Mouse (Mus musculus) forebrain, embryonic 15.5 days (tissue): ENCODE measurements around the gene Sbno2. TPM values are rescaled to one million over a fixed set of nuclear protein-coding genes. Genes with fewer than 3 reads are reported as not detected.
A peak's percentile ranks its signal among the peaks of the same experiment; 100 is the strongest.

ENCODE experiments used
- ATAC-seq: fragments of 200-750 bp; cut with Nextera tagmentation; replicated peaks from 2 replicates; pipeline ENCODE4 v1.8.0; 2017; ENCODE audit warnings: mild to moderate bottlenecking, moderate TSS enrichment, moderate library complexity
- H3K27ac ChIP-seq: fragments of 300-500 bp; sonication (generic); replicated peaks from 2 replicates; pipeline ENCODE4 v1.5.1; 2015; ENCODE audit warnings: mild to moderate bottlenecking, inconsistent platforms
- H3K27me3 ChIP-seq: fragments of 300-500 bp; sonication (generic); 2 replicates; pipeline ENCODE4 v1.6.1; 2015; ENCODE audit warnings: inconsistent platforms
- H3K36me3 ChIP-seq: fragments of 300-500 bp; sonication (generic); 2 replicates; pipeline ENCODE4 v1.6.1; 2015; ENCODE audit warnings: mild to moderate bottlenecking, inconsistent platforms
- H3K4me1 ChIP-seq: fragments of 300-500 bp; sonication (generic); 2 replicates; pipeline ENCODE4 v1.6.1; 2015; ENCODE audit warnings: inconsistent platforms
- H3K4me2 ChIP-seq: fragments of 300-500 bp; sonication (generic); replicated peaks from 2 replicates; pipeline ENCODE4 v1.6.1; 2015; ENCODE audit warnings: mild to moderate bottlenecking, inconsistent platforms
- H3K4me3 ChIP-seq: fragments of 300-500 bp; sonication (generic); 2 replicates; pipeline ENCODE4 v1.5.1; 2015; ENCODE audit warnings: mild to moderate bottlenecking, inconsistent platforms
- H3K9ac ChIP-seq: fragments of 300-500 bp; sonication (generic); replicated peaks from 2 replicates; pipeline ENCODE4 v1.6.1; 2015; ENCODE audit warnings: mild to moderate bottlenecking, inconsistent platforms
- H3K9me3 ChIP-seq: fragments of 300-500 bp; sonication (generic); 2 replicates; pipeline ENCODE4 v1.6.1; 2016; ENCODE audit warnings: inconsistent platforms
- WGBS: fragments of 180-500 bp; shearing (Covaris S2); methylation state at CpG from one replicate; pipeline ENCODE4 v1.1.7; 2015; ENCODE audit warnings: mixed read lengths; 5-methylcytosine and 5-hydroxymethylcytosine counted together
- polyA plus RNA-seq: library from polyadenylated mRNA; unstranded; fragments of >200 nt; fragmentation: Nextera tagmentation; extraction: Ambion mirVana; gene quantifications from 2 replicates; pipeline ENCODE4 v1.2.1, GENCODE M21; 2015

Gene Sbno2
- polyA plus RNA-seq, 1 experiment from 2014 or later, result 13.4 TPM

DNA sequence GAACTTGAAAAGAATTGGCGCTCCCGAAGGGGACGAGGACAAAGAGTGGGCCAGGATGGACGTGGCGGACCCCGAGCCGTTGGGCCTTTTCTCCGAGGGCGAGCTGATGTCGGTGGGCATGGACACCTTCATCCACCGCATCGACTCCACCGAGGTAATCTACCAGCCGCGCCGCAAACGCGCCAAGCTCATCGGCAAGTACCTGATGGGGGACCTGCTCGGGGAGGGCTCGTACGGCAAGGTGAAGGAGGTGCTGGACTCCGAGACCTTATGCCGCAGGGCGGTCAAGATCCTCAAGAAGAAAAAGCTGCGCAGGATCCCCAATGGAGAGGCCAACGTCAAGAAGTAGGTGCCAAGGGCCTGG is 11.2 kb upstream of the Sbno2 start:
- WGBS, result under 1% methylated on average over 27 of the region's 27 CpGs
- ATAC-seq, result no peak
- peak overlapping the region; percentile 68 for H3K4me3 ChIP-seq
- H3K9ac ChIP-seq, result peak overlapping the region; percentile 77
- peak overlapping the region; percentile 88 for H3K4me2 ChIP-seq
- H3K27me3 ChIP-seq, result no peaks in the 10 kb centered on the region
- no peaks in the 10 kb centered on the region for H3K9me3 ChIP-seq
- H3K27ac ChIP-seq, result peak overlapping the region; percentile 28; the same call in 1 of the 2 replicates
- peaks cover 47% of the 10 kb centered on the region for H3K4me1 ChIP-seq
- H3K36me3 ChIP-seq, result no peaks in the 10 kb centered on the region

DNA sequence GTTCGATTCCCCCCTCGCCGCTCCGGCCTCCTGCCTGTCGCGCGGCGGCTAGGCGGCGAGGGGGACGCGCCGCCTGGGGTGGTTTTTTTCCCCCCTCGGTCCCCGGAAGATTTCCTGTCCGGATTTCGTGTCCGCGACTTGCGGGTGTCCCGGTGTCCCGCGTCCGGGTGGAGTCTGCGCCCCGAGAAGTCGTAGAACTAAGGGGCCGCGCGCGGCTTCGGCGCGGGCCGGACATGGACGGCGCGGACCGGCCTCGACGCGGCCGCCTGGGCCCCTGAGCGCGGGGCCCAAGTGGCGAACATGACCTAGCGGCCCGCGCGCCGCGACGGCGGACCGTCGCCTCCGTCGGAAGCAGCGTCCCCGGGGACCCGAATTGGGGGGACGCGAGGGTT is 10.6 kb upstream of the Sbno2 start:
- peak overlapping the region; percentile 77 for H3K9ac ChIP-seq
- H3K9me3 ChIP-seq, result no peaks in the 10 kb centered on the region
- peak overlapping the region; percentile 88 for H3K4me2 ChIP-seq
- H3K4me3 ChIP-seq, result peak overlapping the region; percentile 68
- ATAC-seq, result no peak
- H3K36me3 ChIP-seq, result no peaks in the 10 kb centered on the region
- peak overlapping the region; percentile 83 for H3K27ac ChIP-seq
- WGBS, result under 1% methylated on average over 63 of the region's 63 CpGs
- peaks cover 47% of the 10 kb centered on the region for H3K4me1 ChIP-seq
- H3K27me3 ChIP-seq, result no peaks in the 10 kb centered on the region

GRCm38 (mm10) chr10:80115290-80115943 is 10.0 kb upstream of the Sbno2 start, which contains the start of gene Stk11:
Gene Stk11 (plus strand): TSS chr10:80115803.
- WGBS, result under 1% methylated on average over 70 of the region's 70 CpGs
- Histone ChIP-seq H3K27me3 (no peaks in the 10 kb centered on the region), H3K9me3 (no peaks in the 10 kb centered on the region), H3K36me3 (no peaks in the 10 kb centered on the region), H3K4me3 (peak within 1 kb of the TSS; percentile 68), H3K4me2 (peak within 1 kb of the TSS; percentile 88), H3K9ac (peak within 1 kb of the TSS; percentile 77), H3K4me1 (peaks cover 47% of the 10 kb centered on the region), H3K27ac (peak within 1 kb of the TSS; percentile 83)
- ATAC-seq, result peak; percentile 98

DNA sequence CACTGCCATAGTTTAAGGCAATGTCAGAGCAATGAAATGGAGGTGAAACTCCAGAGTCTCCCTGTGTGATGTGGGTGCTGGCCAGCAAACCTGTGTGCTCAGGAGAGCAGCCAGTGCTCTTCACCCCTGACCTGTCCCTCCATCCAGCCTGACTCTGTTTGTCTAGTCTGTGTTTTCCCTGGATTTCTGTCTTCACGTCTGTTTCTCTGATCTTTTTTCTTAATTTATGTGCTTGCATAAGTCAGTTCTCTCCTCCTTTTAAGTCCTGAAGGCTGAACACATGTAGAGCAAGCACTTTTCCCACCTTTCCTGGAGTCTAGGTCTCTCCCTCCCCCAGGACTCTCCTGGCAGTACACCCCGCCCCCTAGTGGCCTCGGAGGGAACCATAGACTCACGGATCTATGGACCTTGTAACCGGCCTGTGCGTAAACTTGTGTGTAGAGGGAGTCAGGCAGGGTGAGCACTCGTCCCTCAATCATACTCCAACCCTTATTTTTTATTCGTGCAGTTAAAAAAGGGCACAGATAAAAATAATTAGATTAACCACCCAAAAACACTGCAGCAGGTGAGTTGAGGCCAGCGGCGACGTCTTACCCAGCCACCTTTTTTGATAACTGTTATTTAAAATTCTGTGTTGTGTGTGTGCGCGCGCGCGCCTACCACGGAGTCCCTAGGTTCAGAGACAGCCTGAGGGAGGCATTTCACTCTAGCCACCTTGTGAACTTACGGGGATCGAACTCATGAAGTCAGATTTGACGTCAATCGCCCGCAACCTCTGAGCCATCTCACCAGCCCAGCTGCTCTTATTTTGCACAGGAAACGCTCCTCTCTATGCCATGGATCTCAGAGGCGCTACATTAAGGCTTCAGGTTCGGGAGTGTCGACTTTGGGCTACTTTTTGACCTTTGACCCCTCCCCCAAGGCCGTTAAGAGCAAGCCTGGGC is 9.2 kb upstream of the Sbno2 start:
- peaks cover 40% of the 10 kb centered on the region for H3K4me1 ChIP-seq
- WGBS, result 2% methylated on average over 27 of the region's 27 CpGs

GRCm38 (mm10) chr10:80107678-80108077 is 2.3 kb upstream of the Sbno2 start:
- 0 out of 2 replicates have a peak, but pooled peaks cover 3% of the 10 kb centered on the region for H3K4me1 ChIP-seq
- no peak for ATAC-seq
- H3K27me3 ChIP-seq, result no peaks in the 10 kb centered on the region
- H3K9ac ChIP-seq, result no peak overlapping the region
- H3K9me3 ChIP-seq, result no peaks in the 10 kb centered on the region
- H3K4me3 ChIP-seq, result no peak overlapping the region
- H3K36me3 ChIP-seq, result no peaks in the 10 kb centered on the region
- no peak overlapping the region for H3K4me2 ChIP-seq
- WGBS, result 69% methylated on average over 6 of the region's 6 CpGs
- H3K27ac ChIP-seq, result no peak overlapping the region

More for the DNA sequence above, 9.2 kb upstream of the Sbno2 start:
- Histone ChIP-seq H3K36me3 (no peaks in the 10 kb centered on the region), H3K9me3 (no peaks in the 10 kb centered on the region), H3K4me2 (peak overlapping the region; percentile 88), H3K27ac (peak overlapping the region; percentile 57), H3K27me3 (no peaks in the 10 kb centered on the region), H3K4me3 (peak overlapping the region; percentile 68), H3K9ac (peak overlapping the region; percentile 30)
- ATAC-seq, result peak; percentile 57

DNA sequence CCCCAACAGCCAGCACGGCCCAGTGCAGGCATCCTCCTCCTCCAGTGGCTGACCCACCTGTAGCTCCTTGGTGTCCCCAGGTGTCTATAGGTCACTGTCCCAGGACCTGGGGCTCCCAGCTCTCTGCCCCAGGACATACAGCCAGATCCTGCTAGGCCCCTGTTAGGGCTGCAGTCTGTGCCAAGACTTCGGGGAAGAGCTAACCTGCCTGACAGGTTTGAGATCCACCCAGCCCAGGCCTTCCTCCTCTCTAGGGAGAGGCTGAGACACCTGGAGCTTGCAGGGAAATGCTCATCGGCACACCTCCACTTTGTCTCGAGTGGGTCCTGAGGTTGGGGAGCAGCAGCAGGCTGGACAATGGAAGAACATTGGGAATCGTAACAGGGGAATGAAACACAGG is 555 bp upstream of the Sbno2 start:
- Histone ChIP-seq H3K9me3 (no peaks in the 10 kb centered on the region), H3K36me3 (no peaks in the 10 kb centered on the region), H3K4me2 (no peak overlapping the region), H3K4me1 (peaks cover 15% of the 10 kb centered on the region), H3K4me3 (no peak overlapping the region), H3K27ac (no peak overlapping the region), H3K9ac (no peak overlapping the region), H3K27me3 (no peaks in the 10 kb centered on the region)
- no peak for ATAC-seq
- 77% methylated on average over 5 of the region's 5 CpGs for WGBS

- H3K4me2 ChIP-seq, result no peak overlapping the region
- no peaks in the 10 kb centered on the region for H3K9me3 ChIP-seq
- H3K36me3 ChIP-seq, result no peaks in the 10 kb centered on the region
- no peaks in the 10 kb centered on the region for H3K27me3 ChIP-seq
- WGBS, result 90% methylated on average over 3 of the region's 3 CpGs
- H3K27ac ChIP-seq, result no peak overlapping the region
- no peak overlapping the region for H3K9ac ChIP-seq
- peaks cover 18% of the 10 kb centered on the region for H3K4me1 ChIP-seq
- ATAC-seq, result no peak
- no peak overlapping the region for H3K4me3 ChIP-seq
Measured at GRCm38 (mm10) chr10:80104181-80104580, 1.2 kb downstream of the Sbno2 start.

DNA sequence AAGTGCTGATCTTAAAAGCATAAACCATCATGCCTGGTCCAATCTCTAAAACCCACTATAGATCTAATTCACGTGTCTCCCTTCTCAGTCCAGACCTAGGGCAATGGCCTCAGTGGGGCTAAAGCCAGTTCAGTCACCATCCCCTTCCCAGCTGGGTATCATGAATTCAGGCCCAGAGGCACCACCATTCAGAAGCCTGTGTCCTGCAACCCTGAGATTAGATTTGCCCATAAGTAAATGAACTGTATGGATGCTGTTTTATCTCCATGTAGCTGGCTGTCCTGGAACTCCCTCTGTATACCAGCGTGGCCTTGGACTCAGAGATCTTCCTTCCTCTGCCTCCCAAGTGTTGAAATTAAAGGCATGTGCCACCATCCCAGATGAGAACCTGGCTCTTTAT is 2.3 kb downstream of the Sbno2 start:
- no peaks in the 10 kb centered on the region for H3K9me3 ChIP-seq
- peak overlapping the region; percentile 57 for H3K27ac ChIP-seq
- no peak overlapping the region for H3K9ac ChIP-seq
- no peak for ATAC-seq
- no peaks in the 10 kb centered on the region for H3K27me3 ChIP-seq
- peak overlapping the region; percentile 86; the same call in 1 of the 2 replicates for H3K4me3 ChIP-seq
- H3K4me1 ChIP-seq, result peaks cover 18% of the 10 kb centered on the region
- H3K4me2 ChIP-seq, result peak overlapping the region; percentile 91
- H3K36me3 ChIP-seq, result no peaks in the 10 kb centered on the region
- 81% methylated on average over 2 of the region's 2 CpGs for WGBS

DNA sequence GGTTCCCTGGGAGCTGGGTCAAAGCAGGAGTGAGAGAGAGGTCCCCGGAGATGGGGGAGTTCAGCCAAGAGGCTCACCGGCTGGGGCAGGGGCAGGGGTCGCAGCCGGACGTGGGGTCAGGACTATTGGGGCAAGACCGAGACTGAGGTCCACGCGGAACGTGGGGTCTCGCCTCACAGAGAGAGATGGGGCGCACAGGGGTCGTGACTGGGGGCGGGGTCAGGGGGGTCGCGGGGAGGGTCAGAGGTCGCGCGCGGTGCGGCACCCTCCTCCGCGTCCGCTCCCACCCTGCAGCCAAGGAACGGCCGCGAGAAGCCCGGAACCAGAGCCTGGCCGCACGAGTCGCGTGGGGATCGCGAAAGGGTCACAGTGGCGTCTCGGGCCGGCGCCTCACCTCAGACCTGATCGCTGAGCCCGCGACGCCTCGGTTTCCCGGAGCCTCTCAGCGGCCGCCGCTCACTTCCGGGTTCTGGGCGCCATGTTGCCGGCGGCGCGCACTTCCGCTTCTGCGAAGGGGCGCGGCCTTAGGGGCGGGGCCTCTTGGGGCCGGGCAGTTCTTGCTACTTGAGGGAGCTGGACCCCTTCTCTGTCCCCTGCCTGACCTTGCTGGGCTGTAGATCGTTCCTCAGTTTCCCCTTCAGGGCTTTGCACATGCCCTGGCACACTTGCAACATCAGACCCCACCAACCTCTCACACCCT is 3.0 kb downstream of the Sbno2 start:
- peak overlapping the region; percentile 86 for H3K4me3 ChIP-seq
- H3K4me1 ChIP-seq, result peaks cover 21% of the 10 kb centered on the region
- no peaks in the 10 kb centered on the region for H3K36me3 ChIP-seq
- peak overlapping the region; percentile 91 for H3K4me2 ChIP-seq
- H3K9ac ChIP-seq, result peak overlapping the region; percentile 86
- peak overlapping the region; percentile 57 for H3K27ac ChIP-seq
- peak; percentile 88 for ATAC-seq
- no peaks in the 10 kb centered on the region for H3K9me3 ChIP-seq
- H3K27me3 ChIP-seq, result no peaks in the 10 kb centered on the region
- WGBS, result 0% methylated on average over 52 of the region's 59 CpGs

DNA sequence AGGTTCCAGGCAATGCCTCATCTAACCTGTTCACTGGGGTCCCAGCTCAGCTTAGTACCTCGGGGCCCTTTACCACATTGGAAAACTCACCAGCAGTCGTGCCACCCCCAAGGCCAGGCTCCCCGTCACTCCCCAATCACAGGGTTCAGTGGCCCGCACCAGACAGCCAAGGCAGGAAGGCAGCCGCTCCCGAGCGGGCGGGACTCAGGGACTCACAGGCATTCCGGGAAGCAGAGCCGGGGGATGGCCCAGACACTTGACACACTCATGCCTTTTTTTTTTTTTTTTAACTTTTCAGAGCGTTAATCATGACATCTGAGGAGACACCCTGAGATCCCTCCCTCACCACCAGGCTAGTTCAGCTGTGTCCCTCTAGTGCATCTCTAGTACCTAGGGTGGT is 4.4 kb downstream of the Sbno2 start:
- Histone ChIP-seq H3K4me3 (no peak overlapping the region), H3K9ac (no peak overlapping the region), H3K36me3 (no peaks in the 10 kb centered on the region), H3K4me2 (0 out of 2 replicates have a peak overlapping the region, but pooled peaks have one; percentile 91), H3K27ac (no peak overlapping the region), H3K9me3 (no peaks in the 10 kb centered on the region), H3K27me3 (no peaks in the 10 kb centered on the region), H3K4me1 (peaks cover 23% of the 10 kb centered on the region)
- 71% methylated on average over 11 of the region's 11 CpGs for WGBS
- no peak for ATAC-seq

GRCm38 (mm10) chr10:80098630-80099029 is 6.7 kb downstream of the Sbno2 start:
- Histone ChIP-seq H3K4me2 (no peak overlapping the region), H3K9me3 (no peaks in the 10 kb centered on the region), H3K36me3 (no peaks in the 10 kb centered on the region), H3K4me1 (peaks cover 23% of the 10 kb centered on the region), H3K4me3 (no peak overlapping the region), H3K27ac (no peak overlapping the region), H3K27me3 (no peaks in the 10 kb centered on the region), H3K9ac (no peak overlapping the region)
- ATAC-seq, result no peak
- 93% methylated on average over 5 of the region's 5 CpGs for WGBS

GRCm38 (mm10) chr10:80097275-80097674 is 8.1 kb downstream of the Sbno2 start:
- Histone ChIP-seq H3K4me1 (peaks cover 19% of the 10 kb centered on the region), H3K9me3 (no peaks in the 10 kb centered on the region), H3K4me3 (no peak overlapping the region), H3K27me3 (no peaks in the 10 kb centered on the region), H3K27ac (no peak overlapping the region), H3K36me3 (no peaks in the 10 kb centered on the region), H3K4me2 (no peak overlapping the region), H3K9ac (no peak overlapping the region)
- ATAC-seq, result no peak
- WGBS, result 18% methylated on average over 7 of the region's 7 CpGs
